Mouse (Mus musculus): ENCODE results near the gene Ak8.

Ak8 gene

DNA sequence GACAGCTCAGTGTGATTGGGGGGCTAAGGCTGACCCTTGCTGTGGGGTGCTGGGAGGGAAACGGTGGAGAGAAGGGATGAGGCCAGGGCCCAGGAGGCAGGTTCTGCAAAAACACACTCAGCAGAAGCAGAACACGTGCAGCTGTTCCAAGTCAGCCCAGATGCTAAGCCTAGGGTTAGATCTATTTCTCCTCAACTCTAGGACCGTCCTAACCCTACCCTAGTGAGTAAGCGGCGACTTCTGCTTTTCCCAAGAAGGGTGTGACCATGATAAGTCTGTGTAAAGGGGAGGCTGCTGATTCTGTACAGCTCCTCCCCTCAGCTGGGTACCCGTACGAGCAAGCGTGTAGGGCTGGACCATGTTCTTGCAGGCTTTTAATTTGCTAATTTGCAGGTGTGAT, 96.3 kb downstream of the Ak8 start:
- no peak for ATAC-seq (ENCODE audit: low TSS enrichment)

DNA sequence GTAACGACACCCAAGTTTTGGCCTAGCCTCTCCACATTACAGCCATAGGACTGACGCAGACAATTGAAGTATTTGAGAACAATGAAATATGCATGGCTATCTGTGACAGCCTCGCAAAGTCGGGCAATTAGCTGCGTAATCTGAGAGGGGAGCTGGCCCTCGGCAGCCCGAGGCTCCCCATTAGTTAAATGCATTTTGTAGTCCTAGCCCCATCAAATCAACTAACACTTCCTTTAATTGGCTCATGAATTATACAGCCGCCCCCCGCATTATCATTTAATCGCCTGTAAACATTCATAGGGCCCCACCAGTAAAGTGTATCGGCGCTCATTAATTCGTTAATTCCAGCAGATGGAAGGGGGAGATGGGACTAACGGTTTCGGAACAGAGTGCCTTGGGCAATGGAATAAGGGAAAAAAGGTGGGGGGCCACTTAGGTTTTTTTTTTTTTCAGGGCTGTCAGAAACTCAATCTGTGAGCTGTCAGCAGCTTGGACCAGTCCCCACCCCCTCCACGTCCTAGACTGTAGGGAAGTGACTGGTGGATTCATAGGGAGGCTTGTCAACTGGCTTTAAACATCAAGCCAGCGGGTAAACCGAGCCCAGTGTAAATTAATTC, 97.6 kb downstream of the Ak8 start:
- no peak for ATAC-seq (ENCODE audit: low TSS enrichment)

DNA sequence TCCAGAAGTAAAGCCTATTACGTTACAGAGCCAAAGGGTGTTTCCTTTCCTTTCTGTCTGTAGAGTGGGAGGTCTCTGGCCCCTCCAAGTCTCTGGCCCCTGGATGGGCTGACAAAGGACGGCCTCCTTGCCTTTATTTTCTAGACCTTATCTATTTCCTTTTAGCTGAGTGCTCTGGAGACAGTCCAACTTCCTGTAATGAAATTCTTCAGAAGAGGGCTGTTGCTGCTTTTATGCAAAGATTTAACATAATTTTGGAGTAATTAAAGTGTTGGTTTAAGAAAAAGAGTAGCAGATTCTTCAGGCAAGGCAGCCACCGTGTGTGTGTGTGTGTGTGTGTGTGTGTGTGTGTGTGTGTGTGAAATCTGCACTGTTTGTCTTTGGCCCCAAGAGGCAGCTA, 98.4 kb downstream of the Ak8 start:
- no peak for ATAC-seq (ENCODE audit: low TSS enrichment)

DNA sequence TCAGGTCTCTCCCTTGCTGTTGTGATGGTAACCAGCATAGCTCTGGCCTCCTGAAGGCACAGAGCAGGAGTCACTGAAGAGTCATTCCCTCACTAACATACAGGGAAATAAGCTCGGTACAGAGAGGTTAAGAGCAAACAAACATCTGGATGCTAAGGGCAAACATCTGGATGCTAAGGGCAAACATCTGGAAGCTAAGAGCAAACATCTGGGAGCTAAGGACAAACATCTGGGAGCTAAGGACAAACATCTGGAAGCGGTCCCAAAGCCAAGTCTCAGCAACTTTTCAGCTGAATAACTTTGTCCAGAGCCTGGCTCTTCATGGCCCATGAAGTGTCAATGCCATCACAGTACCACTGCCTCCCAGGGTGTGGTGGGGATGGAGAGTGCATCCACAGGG, 99.6 kb downstream of the Ak8 start:
- ATAC-seq (ENCODE audit: low TSS enrichment) = no peak

DNA sequence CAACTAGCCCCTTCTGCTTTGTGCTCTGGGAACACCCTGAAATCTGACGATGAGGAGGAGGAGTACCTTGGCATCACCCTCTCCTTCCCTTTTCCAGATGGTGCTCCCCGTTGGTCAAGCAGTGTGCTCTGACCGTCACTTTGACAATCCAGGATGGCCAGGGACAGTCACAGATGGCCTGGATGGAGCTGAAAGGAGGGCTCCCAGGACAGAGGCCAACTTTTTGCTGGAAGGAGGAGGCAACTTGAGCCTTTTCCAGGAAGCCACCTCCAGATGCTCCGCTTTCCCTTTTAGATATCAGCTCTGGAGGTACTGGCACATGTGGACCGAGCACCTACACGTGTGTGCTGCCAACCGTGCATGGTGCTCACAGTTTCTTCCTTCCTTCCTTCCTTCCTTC, 103.4 kb downstream of the Ak8 start:
- ATAC-seq (ENCODE audit: low TSS enrichment) = no peak

DNA sequence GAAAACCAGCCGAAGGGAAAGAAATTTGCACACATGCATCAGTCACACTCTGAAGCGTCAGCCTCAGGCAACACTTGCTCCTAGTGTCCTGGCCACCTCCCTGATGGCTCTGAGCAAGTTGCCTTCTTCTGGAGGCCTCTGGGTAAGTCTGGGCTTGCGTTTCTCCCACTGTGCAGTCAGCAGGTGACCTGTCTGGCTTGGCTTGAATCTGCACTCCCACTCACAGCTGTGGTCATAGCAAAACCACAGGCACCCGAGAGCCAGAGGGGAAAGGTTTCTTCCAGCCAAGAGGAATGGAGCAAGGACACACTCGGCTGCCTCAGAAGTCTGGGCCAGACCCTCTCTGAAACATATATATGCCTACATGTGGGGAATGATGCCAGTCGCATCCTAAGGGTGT, 108.9 kb downstream of the Ak8 start:
- ATAC-seq (ENCODE audit: low TSS enrichment) = no peak

DNA sequence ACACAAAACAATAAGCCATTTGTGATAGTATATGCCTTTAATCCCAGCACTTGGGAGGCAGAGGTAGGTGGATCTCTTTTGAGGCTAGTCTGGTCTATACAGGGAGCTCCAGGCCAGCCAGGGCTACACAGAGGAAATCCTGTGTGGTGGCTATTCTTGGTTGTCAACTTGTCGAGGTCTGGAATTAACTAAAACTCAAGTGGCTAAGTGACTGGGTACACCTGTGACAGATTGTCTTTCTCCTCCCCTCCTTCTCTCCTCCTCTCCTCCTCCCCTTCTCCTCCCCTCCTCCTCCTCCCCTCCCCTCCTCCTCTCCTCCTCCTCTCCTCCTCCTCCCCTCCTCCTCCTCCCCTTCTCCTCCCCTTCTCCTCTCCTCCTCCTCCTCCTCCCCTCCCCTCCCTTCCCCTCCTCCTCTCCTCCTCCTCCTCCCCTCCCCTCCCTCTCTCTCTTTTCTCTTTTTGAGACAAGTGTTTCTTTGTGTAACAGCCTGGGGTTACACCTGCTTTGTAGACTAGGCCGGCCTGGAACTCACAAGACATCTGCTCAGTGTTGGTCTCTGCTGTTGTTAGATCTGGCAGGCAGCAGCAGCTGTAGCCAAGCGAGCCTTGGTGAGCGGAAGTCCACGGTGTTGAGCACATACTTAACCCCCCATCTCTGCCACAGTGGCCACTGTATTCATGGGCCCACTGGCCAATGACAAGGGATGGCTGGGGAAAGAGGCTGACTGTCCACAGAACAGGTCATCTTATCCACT, 110.5 kb downstream of the Ak8 start:
- ATAC-seq (ENCODE audit: low TSS enrichment) = no peak

DNA sequence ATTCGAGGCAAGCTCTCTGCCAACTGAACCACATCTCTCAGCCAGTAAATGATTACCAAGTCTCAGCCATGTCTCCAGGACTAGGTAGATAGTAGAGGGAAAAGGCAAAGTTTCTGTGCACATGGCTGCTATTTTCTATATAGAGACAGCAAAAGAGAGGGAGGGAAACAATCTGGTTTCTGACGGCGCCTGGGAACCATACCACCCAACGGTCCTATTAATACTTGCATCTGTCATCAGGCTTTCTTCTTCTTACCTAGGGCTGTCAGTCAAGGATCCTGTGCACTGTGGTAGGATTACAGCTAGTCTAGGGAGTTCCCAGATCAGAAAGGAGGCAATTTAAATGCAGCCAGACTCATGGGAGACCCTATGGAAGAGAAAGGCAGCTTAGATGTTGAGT, 118.9 kb downstream of the Ak8 start:
- no peak for ATAC-seq (ENCODE audit: low TSS enrichment)

DNA sequence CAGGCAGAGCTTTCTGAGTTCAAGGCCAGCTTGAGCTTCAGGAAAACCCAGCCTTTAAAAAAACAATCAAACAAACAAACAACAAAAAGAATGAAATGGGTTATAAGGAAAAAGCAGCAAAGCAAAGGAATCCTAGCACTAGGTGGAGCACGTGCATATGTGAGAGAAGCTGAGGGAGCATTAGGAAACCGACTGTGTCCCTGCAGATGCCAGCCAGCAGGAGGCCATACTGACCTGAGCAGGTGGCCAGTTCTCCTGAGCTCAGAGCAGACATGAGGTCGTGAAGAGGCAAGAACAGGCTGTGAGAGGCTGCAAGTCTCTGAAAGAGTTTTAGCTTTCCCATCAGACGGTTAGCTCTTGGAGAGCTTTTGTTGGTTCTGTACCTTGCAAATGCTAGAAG, 129.3 kb downstream of the Ak8 start:
- ATAC-seq (ENCODE audit: low TSS enrichment) = no peak

DNA sequence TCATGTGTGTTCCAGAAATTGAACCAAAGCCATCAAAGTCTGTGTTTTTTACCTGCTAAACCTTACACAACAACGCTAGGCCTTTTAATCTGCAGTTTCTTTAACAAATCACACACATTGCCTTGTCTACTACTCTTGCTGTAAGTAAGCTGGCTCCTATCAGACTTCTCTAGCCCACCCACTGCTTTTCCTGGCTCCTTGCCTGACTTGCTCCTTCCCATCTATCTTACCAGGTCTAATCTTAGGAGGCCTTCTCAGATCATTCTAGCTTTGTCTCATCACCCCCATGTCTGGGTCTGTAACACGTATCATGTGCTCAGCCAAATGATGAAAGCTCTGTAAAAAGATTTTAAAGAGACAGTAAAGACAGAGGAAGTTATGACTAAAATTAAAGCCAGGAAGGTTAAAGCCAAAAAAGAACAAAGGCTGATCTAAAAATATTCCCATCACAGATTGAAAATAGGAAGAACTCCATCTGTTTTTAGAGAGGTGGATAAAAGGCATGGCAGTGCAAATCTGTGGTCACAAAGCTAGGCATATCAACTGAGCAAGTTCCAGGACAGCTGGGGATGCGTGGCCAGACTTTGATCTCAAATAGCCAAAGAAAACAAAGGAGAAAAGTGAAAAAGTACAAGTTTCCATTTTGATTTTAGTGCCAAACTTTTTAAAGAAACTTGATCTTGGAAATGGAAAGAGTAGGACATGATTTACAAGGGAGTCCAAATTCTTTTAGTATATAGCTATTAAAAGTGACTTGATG, 136.4 kb downstream of the Ak8 start:
- ATAC-seq (ENCODE audit: low TSS enrichment) = no peak

DNA sequence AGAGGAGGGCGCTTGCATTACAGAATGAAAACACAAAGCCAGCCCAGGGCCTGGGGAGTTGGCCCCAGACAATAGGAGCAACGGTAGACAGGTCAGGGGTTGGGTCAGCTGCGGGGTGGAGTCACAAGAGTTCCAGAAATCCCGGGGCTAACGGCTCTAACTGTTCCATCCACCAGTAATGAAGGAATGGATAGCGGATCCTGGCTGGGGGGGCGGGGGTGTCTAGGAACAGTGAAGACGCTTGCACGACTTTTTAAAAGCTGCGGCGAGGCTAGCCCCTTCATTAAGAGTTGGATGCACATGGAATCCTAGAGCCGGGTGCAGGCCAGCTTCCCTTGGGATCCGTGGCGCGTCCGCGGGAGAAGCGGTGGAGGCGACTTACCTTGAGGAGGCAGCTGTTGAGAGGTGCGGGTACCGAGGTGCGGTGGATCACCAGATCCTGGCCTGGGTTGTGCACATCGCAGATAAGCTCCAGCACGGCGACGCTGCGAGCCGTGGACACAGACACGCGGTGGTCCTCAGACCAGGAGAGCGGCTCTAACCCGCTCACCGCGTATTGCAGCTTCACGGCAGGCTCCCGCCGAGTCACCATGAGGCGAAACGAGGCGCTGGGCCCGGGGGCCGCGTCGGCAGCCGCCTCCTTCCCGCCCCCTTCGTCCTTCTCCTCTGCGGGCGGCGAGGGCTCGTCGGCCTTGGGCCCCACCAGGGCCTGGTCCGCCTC, 139.7 kb downstream of the Ak8 start:
- ATAC-seq (ENCODE audit: low TSS enrichment) = peak; percentile 33; the same call in 1 of the 2 replicates

DNA sequence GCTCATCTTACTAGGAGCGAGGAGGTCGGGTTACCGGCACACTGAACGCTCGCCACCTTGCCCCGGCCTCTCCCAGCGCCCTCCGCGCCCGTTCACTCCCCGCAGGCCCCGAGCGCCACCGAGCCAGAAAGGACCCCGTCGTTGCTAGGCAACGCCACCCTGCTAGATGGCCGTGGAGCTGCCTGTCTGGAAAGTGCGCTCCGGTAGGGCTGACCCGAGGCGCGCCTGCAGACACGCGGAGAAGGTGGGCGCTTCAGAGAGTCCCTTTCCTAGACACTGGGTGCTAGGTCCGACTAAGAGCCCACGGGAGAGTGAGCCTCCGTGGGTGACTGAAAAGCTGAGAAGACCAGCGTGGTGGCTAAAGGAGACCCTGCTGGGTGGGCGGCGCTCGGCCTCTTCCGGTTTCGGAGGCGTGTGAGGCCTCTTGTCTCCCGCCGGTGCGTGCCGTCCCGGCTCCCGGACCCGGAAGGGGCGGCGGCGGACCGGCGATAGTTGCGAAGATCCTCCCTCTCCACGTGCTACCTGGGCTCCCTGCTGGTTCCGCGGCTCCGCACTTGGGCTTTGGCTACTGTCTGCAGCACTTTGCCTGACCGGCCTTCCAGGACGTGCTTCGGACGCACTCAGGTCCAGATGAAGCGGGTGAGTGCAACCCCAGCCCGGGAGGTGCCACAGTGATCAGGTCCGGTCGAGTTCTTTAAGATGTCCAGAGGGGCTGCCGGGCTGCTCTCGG, 140.4 kb downstream of the Ak8 start, which contains the start of the genes Gtf3c4 and Ddx31:
Gtf3c4 (minus strand) TSS at position 139 of the 730 bp plus-strand sequence.
Ddx31 (plus strand) TSS at position 185 of the 730 bp plus-strand sequence.
- ATAC-seq (ENCODE audit: low TSS enrichment) = peak; percentile 99

DNA sequence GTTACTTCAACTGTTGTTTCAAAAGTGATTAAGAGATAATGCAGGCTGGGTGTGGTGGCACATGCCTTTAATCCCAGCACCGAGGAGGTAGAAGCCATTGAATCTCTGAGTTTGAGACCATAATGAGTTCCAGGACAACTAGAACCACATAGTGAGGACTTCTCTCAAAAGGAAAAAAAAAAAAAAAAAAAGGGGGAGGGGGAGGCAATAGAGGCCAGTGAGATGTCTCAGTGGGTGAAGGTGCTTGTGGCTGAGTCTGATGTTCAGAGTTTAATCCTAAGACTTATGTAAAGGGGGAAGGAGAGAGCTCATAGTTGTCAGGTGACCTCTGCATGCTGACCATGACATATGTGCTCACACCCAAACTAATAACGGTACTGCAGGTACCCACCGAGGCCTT, 142.1 kb downstream of the Ak8 start:
- ATAC-seq (ENCODE audit: low TSS enrichment) = no peak

DNA sequence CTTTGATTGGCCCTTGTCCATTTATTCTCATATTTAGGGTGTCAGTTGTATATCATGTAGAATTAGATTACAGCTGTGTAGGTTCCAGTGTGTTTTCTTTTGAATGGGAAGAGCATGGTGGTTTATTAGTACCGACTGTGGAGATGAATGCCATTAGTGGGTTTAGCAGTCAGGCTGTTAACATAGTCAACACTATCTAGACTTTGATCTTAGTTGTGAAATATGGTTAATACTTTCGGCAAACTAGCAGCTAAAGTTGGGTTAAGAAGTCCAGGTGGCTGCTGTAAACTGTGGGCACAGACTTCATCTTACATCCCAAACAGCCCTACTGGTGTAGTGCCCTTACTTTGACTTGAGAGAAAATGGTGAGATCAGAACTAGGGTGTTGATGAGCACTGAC, 148.9 kb downstream of the Ak8 start:
- ATAC-seq (ENCODE audit: low TSS enrichment) = no peak

DNA sequence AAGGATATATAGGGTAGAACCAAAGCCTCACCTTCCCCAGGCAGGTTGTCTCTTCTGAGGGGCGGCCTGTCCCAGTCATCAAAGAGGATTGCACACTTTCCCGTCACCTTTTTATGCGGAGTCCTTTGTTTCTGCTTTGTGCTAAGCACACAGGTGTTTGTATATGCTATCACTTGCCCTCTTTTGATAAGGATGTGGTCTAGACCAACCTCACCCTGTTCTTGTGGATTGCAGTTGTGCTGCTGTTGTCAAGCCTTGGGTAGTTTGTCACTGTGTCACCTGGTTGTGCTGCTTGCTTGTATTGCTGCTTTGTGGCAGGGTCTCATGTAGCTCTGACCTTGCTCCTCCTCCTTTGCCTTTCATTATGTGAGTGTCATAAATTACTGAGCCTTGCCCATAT, 152.6 kb downstream of the Ak8 start:
- no peak for ATAC-seq (ENCODE audit: low TSS enrichment)

DNA sequence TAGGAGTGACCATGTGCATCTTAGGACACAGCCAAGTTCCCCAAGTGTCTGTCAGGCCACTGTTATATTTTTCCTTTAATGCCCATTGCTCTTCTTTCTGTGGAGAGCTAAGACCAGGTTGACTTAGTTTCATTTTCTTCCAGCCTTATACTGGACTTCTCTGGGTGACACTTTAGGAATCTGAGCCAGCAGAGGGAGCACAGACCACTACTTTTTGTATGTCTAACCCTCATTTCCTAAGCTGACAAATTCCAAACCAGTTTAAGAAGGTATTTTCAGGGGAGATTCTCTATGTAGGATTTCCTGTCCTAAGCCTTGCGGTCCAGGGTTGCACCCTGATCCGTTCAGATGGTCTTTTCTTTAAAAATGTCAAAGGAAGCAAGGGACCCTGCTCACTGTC, 155.8 kb downstream of the Ak8 start:
- no peak for ATAC-seq (ENCODE audit: low TSS enrichment)

DNA sequence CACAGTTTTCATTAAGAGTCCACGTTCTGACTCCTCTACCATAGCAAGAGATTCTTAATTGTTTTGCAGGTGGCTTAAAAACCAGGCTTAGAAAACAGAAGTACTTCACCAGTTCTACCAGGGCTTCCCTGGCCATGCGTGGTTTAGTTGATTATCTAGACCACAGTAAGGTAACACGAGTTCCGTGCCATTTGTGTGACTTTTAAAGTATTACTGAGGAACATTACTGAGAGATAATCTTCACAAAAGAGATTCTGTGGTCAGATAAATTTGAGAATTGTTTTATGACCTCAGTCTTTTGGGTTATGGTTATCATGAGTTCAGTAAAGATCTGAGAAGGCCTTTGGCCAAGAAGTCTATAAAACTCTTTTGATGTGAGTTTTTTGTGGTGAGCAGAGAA, 159.3 kb downstream of the Ak8 start:
- ATAC-seq (ENCODE audit: low TSS enrichment) = no peak

DNA sequence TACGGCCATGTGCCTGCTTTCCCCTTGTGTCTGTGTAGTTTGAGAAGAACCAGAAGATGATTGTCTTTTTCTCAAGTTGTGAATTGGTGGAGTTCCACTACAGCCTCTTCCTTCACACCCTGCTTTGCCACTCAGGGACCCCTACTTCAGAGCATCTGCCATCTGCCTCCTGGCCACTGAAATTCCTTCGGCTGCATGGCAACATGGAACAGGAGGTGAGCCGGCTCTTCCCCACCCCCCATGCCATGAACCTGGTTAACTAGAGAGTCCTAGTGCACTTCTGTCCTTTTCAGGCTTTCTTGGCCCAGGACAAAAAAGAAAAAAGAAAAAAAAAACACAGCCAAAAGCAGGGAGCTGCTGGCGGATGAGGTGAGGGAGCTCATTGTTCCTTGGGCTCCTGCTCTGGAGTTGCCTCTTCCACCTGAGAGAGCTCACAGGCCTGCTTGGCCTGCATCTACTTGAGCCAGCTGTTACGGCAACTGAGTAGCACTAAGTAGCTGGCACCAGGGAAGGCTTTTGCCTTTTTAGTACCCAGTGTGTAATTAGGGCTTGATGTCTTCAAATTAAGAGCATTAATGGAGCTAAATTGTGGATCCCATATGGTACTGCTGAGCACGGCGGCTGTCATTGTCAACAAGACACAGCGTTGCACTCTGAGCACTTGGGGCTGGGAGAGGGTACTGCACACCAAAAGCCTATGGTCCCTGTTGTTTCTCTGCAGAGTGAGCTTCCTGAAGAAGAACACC, 160.9 kb downstream of the Ak8 start:
- ATAC-seq (ENCODE audit: low TSS enrichment) = no peak
